Mouse (Mus musculus) liver, embryonic 14.5 days (tissue): ENCODE results near the gene Prrt3.

Experiments
- CTCF ChIP-seq: IDR thresholded peaks from 2 replicates; pipeline ENCODE4 v1.5.1; 2016; ENCODE audit warnings: antibody characterized with exemption, low read depth, control low read depth
- EP300 ChIP-seq: IDR thresholded peaks from 2 replicates; pipeline ENCODE4 v1.6.1; 2016; ENCODE audit warnings: antibody characterized with exemption, low read depth

DNA sequence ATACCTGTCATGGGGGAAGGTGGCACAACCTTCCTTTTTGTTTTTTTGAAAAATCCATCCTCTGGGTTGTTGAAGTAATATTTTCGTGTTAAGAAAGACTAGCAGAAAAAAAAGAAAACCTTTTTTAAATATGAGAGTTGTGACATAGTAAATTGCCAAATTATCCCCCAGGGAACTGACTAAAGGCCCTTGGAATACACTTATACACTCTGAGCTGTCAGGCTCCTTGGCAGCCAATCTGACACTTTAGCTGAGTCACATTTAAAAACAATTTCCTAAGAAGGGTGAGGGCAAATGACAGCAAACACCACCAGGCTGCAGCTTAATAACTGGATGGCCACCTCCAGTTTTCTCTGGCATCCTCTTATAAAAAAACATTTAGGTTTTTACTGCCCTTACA lies 20.6 kb upstream of the Prrt3 start:
- no peak for TF ChIP-seq EP300
- TF ChIP-seq CTCF: no peak
